Mouse (Mus musculus) embryonic facial prominence, embryonic 14.5 days (tissue): ENCODE data around the gene Psmb1. TPM values are rescaled to one million over a fixed set of nuclear protein-coding genes. Genes with fewer than 3 reads are reported as not detected.
A peak's percentile ranks its signal among the peaks of the same experiment; 100 is the strongest.
"Not testable (repeated sequence)": the region's sequence is repeated elsewhere in the genome, so short reads cannot be mapped to it uniquely, and the experiment has no call there.

Experiments used
- ATAC-seq: fragments of 200-750 bp; cut with Nextera tagmentation; 2 replicates; pipeline ENCODE4 v1.8.0; 2017; ENCODE audit warnings: low read depth, moderate number of reproducible peaks, moderate TSS enrichment
- DNase-seq: peaks from one replicate; pipeline ENCODE4 v3.0.0-alpha.2; 2015; ENCODE audit warnings: low spot score
- H3K27ac ChIP-seq: fragments of 300-500 bp; sonication (generic); replicated peaks from 2 replicates; pipeline ENCODE4 v1.5.1; 2014; ENCODE audit warnings: low read depth, mild to moderate bottlenecking, low read length, moderate library complexity
- H3K27me3 ChIP-seq: fragments of 300-500 bp; sonication (generic); replicated peaks from 2 replicates; pipeline ENCODE4 v1.6.1; 2014; ENCODE audit warnings: low read length; ENCODE audit not compliant: control insufficient read depth, insufficient read depth
- H3K36me3 ChIP-seq: fragments of 300-500 bp; sonication (generic); 2 replicates; pipeline ENCODE4 v1.6.1; 2014; ENCODE audit warnings: low read length, mixed read lengths; ENCODE audit not compliant: control insufficient read depth, insufficient read depth
- H3K4me1 ChIP-seq: fragments of 300-500 bp; sonication (generic); 2 replicates; pipeline ENCODE4 v1.6.1; 2014; ENCODE audit warnings: antibody characterized with exemption, low read length; ENCODE audit not compliant: control insufficient read depth, insufficient read depth
- H3K4me2 ChIP-seq: fragments of 300-500 bp; sonication (generic); 2 replicates; pipeline ENCODE4 v1.6.1; 2014; ENCODE audit warnings: low read depth, mild to moderate bottlenecking, low read length, moderate library complexity, mixed read lengths
- H3K4me3 ChIP-seq: fragments of 300-500 bp; sonication (generic); 2 replicates; pipeline ENCODE4 v1.5.1; 2014; ENCODE audit warnings: low read depth, mild to moderate bottlenecking, low read length
- H3K9ac ChIP-seq: fragments of 300-500 bp; sonication (generic); 2 replicates; pipeline ENCODE4 v1.6.1; 2014; ENCODE audit warnings: low read depth, mild to moderate bottlenecking, low read length, moderate library complexity, mixed read lengths
- H3K9me3 ChIP-seq: fragments of 300-500 bp; sonication (generic); 2 replicates; pipeline ENCODE4 v1.6.1; 2016; ENCODE audit warnings: low read length; ENCODE audit not compliant: control insufficient read depth
- WGBS: fragments of 180-500 bp; shearing (Covaris S2); extraction: QIAGEN DNeasy Blood & Tissue Kit; methylation state at CpG from one replicate; pipeline ENCODE4 v1.1.7; 2014; 5-methylcytosine and 5-hydroxymethylcytosine counted together
- polyA plus RNA-seq: library from polyadenylated mRNA; unstranded; fragments of >200 nt; fragmentation: Nextera tagmentation; extraction: Ambion mirVana; gene quantifications from 2 replicates; pipeline ENCODE4 v1.2.1, GENCODE M21; 2014

Psmb1 gene
- polyA plus RNA-seq, result 257 and 267 TPM in 2 replicates

DNA sequence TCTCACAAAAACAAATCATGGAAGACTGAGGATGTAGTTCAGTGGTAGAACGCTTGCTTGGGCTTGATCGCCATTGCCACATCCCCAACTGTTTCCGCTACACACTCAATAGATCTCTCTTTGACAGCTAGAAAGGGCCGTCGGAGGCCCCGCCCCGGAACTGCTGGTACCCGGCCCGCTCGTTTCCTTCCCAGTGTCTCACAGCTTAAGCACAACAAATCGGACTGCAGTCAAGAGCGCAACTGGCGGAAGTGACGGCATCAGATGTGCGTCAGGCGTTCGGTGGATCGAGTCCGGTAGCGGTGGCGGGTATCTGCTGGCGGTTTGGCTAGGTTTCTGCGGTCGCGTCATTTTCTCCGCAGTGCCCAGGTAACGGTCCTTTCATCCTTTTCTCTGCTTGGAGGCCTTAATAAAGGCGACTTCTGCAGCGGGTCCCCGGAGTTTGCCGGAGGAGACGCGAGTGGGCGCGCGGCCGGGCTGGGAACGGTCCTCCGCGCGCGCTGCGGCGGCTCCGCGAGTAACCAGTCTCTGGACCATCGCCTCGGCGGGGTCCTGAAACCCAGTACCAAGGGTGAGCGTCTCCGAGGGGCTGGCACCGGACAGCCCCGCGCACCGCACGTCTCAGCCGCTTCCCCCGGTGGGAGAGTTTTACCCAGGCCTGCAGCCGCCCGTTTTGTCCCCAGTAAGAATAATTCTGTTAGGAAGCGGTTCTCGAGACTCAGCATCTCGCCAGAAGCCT lies at the start of gene Psmb1, which contains the start of gene Tbp:
Psmb1 (minus strand) TSS at position 96 of the 739 bp plus-strand sequence.
Tbp (plus strand) TSS at position 233 of the 739 bp plus-strand sequence.
- peak within 1 kb of the TSS; percentile 96 for H3K4me3 ChIP-seq
- H3K36me3 ChIP-seq, result peaks cover 35% of the 10 kb centered on the region
- peak within 1 kb of the TSS; percentile 92 for H3K4me2 ChIP-seq
- H3K9me3 ChIP-seq, result no peaks in the 10 kb centered on the region
- WGBS, result under 1% methylated on average over 45 of the region's 63 CpGs
- DNase-seq (peak; percentile 99), ATAC-seq (peak; percentile 95)
- H3K4me1 ChIP-seq, result peaks cover 25% of the 10 kb centered on the region
- no peaks in the 10 kb centered on the region for H3K27me3 ChIP-seq
- H3K9ac ChIP-seq, result peak within 1 kb of the TSS; percentile 92
- peak within 1 kb of the TSS; percentile 92 for H3K27ac ChIP-seq

DNA sequence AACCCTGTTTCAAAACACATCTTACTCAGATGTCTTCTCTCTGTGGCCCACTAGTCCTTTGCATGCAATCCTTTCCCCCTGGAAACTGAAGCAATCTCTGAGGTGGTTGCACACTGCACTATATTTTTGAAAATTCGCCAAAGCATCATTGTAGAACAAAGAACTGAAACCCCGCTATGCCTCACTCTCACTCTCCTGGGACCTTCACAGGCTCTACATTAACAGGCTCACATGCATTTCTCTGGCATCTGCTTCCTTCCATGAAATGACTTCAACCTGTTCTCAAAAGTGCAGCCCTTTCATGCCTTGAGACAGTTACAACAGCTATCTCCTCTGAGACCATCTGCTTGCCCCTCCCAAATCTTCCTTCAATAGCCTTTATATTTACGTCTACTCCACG lies 46.9 kb upstream of the Psmb1 start:
- Histone ChIP-seq H3K4me3 (no peak overlapping the region), H3K36me3 (no peaks in the 10 kb centered on the region), H3K9ac (no peak overlapping the region), H3K4me2 (no peak overlapping the region), H3K9me3 (peaks cover 16% of the 10 kb centered on the region; the same call in 1 of the 2 replicates), H3K27ac (no peak overlapping the region), H3K27me3 (no peaks in the 10 kb centered on the region), H3K4me1 (no peaks in the 10 kb centered on the region)
- 65% methylated on average over 4 of the region's 4 CpGs for WGBS
- DNase-seq (no peak), ATAC-seq (no peak)

DNA sequence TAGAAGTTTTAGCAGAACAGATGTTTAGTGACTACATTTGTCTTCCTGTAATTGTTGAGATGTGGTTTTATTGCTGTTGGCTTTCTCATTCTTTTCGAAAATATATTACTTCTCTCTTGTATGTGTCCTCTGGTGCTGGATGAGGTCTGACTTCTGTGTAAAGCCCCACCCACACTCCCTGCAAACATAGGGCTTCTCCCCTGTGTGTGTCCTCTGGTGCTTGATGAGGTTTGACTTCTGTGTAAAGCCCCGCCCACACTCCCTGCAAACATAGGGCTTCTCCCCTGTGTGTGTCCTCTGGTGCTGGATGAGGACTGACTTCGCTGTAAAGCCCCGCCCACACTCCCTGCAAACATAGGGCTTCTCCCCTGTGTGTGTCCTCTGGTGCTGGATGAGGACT lies 44.3 kb upstream of the Psmb1 start:
- not testable (repeated sequence) for H3K9ac ChIP-seq, H3K36me3 ChIP-seq, H3K4me3 ChIP-seq, ATAC-seq, H3K4me2 ChIP-seq, H3K27me3 ChIP-seq, DNase-seq, H3K27ac ChIP-seq, H3K4me1 ChIP-seq
- H3K9me3 ChIP-seq, result peaks cover 16% of the 10 kb centered on the region; the same call in 1 of the 2 replicates
- WGBS, result 77% methylated on average over 2 of the region's 4 CpGs

DNA sequence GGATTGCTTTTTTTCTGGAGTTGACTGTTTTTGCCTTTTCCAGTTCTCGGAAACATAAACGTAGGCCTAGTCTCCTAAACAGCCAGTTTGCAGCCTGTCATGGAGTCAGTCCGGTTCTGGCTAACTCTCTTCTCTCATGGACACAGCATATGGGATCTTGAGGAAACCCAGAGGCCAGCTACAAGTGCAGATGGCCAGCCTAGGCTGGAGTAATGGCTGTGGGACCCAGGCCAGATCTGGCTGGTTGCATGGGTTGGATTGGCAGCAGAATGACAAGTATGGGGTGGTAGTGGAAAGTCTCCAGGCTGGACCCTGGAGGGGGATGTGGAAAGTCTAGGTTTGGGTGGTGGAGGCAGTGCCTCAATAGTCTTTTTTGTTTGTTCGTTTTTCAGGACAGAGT lies 40.8 kb upstream of the Psmb1 start:
- ATAC-seq (no peak), DNase-seq (no peak)
- Histone ChIP-seq H3K9me3 (peaks cover 15% of the 10 kb centered on the region; the same call in 1 of the 2 replicates), H3K4me1 (no peaks in the 10 kb centered on the region), H3K4me3 (no peak overlapping the region), H3K4me2 (no peak overlapping the region), H3K27ac (no peak overlapping the region), H3K36me3 (no peaks in the 10 kb centered on the region), H3K9ac (no peak overlapping the region), H3K27me3 (peaks cover 16% of the 10 kb centered on the region)
- 63% methylated on average over 4 of the region's 4 CpGs for WGBS

DNA sequence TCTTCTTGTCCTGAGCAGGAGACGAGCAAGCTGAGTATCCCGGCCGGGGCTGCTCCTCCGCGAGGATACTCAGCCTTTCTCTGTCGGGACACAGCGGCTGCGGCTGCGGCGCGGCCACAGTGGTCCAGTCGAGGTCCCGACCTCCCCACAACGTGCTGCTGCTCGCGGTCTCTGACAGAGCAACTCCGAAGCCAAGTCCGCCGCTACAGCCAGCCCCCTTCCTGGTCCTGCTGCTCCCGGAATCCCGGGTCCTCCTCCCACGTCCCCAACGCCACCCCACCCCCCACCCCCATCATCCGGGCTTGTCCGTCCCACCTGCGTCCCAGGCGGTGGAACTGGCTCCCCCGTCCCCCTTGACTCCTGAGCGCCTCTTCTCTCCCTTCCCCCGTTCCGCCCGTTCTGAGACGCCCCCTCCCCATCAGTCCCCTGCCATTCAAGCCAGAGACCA lies 36.9 kb upstream of the Psmb1 start:
- Histone ChIP-seq H3K9ac (peak overlapping the region; percentile 61), H3K36me3 (no peaks in the 10 kb centered on the region), H3K27me3 (peaks cover 18% of the 10 kb centered on the region), H3K4me2 (peak overlapping the region; percentile 93), H3K27ac (no peak overlapping the region), H3K4me3 (peak overlapping the region; percentile 49), H3K9me3 (no peaks in the 10 kb centered on the region), H3K4me1 (no peaks in the 10 kb centered on the region)
- ATAC-seq, result no peak
- DNase-seq, result peak; percentile 15
- WGBS, result under 1% methylated on average over 33 of the region's 33 CpGs

DNA sequence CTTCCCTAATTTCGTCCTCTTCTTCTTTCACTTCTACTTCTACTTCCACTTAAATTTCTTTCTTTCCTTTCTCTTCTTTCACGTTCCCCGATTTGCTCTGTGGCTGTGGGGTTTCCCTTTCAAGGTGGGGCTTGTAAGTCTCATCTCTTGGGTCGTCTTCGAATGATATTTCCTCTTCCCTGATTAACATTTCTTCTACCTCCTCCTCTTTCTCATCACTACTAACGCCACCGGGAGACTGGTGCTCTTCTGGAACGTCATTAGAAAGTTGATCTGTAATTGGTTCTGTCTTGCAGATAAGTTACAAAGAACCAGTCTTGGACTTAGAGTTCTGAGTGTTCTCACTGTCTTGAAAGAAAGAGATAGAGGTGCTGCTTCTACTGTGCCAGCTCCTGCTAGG lies 36.4 kb upstream of the Psmb1 start:
- DNase-seq, result no peak
- no peaks in the 10 kb centered on the region for H3K36me3 ChIP-seq
- H3K4me1 ChIP-seq, result no peaks in the 10 kb centered on the region
- 14% methylated on average over 8 of the region's 8 CpGs for whole genome bisulfite sequencing
- H3K4me2 ChIP-seq, result peak overlapping the region; percentile 93
- no peak for ATAC-seq
- H3K9ac ChIP-seq, result no peak overlapping the region
- peaks cover 18% of the 10 kb centered on the region for H3K27me3 ChIP-seq
- H3K4me3 ChIP-seq, result peak overlapping the region; percentile 49
- H3K27ac ChIP-seq, result no peak overlapping the region
- no peaks in the 10 kb centered on the region for H3K9me3 ChIP-seq

DNA sequence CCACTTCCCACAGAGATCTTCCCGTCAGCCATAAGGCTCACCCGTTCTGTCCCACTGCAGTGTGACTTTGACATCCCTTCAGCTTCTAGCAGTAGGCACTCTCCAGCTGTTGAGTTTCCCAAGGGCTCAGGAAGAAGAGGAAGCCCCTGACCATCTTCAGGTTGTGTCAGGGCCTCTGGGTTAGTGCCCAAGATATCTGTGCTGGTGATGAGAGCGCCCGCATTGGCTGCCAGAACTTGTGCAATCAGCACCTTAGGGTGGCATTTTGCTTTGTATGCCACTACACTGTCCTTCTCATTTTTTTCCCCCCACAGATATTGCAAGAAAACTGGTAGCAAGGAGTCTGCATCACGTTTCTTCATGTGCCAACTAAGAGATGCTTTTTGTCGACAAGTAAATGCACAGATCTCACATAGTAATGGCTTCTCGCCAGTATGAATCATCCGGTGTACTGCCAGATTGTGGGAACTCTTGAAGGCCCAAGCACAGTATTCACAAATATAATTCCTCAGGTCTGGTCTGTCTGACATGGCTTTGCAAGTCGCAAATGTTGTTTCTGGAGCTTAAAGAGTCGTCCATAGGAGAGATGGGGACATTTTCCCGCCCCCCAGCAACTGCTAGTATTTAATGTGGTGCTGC lies 35.7 kb upstream of the Psmb1 start:
- Histone ChIP-seq H3K4me3 (no peak overlapping the region), H3K27ac (no peak overlapping the region)

DNA sequence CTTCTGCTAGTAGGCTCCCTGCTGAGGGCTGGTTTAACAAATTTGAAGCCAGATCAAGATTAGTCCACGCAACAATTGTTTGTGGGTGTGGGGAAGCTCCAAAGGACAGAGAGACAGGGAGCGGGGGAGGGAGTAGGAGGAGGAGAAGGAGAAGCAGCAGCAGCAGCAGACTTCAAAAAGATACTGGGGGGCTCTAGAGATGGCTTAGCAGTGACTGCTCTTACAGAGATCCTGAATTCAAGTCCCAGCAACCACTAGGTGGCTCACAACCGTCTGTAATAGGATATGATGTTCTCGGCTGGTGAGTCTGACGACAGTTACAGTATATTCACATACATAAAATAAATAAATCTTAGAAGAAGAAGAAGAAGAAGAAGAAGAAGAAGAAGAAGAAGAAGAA lies 30.6 kb upstream of the Psmb1 start:
- ATAC-seq (no peak), DNase-seq (peak; percentile 76)
- Histone ChIP-seq H3K4me3 (no peak overlapping the region), H3K4me1 (peaks cover 6% of the 10 kb centered on the region), H3K9ac (no peak overlapping the region), H3K4me2 (no peak overlapping the region), H3K36me3 (peaks cover 4% of the 10 kb centered on the region; the same call in 1 of the 2 replicates), H3K27me3 (peaks cover under 1% of the 10 kb centered on the region; the same call in 1 of the 2 replicates), H3K9me3 (no peaks in the 10 kb centered on the region), H3K27ac (no peak overlapping the region)
- 9% methylated on average over 5 of the region's 5 CpGs for WGBS

More for the DNA sequence above, 35.7 kb upstream of the Psmb1 start:
- 59% methylated on average over 9 of the region's 11 CpGs for WGBS
- no peaks in the 10 kb centered on the region for H3K9me3 ChIP-seq
- no peak overlapping the region for H3K9ac ChIP-seq
- H3K27me3 ChIP-seq, result peaks cover 18% of the 10 kb centered on the region
- ATAC-seq (no peak), DNase-seq (no peak)
- no peaks in the 10 kb centered on the region for H3K36me3 ChIP-seq
- no peaks in the 10 kb centered on the region for H3K4me1 ChIP-seq
- no peak overlapping the region for H3K4me2 ChIP-seq
